Mouse (Mus musculus): ENCODE data around the gene Cnr1. TPM values are rescaled to one million over a fixed set of nuclear protein-coding genes. Genes with fewer than 3 reads are reported as not detected.

Cnr1 gene
- 4.4 and 4.7 TPM in 2 replicates for polyA plus RNA-seq (2015; fragmentation: Nextera tagmentation; extraction: Ambion mirVana)

DNA sequence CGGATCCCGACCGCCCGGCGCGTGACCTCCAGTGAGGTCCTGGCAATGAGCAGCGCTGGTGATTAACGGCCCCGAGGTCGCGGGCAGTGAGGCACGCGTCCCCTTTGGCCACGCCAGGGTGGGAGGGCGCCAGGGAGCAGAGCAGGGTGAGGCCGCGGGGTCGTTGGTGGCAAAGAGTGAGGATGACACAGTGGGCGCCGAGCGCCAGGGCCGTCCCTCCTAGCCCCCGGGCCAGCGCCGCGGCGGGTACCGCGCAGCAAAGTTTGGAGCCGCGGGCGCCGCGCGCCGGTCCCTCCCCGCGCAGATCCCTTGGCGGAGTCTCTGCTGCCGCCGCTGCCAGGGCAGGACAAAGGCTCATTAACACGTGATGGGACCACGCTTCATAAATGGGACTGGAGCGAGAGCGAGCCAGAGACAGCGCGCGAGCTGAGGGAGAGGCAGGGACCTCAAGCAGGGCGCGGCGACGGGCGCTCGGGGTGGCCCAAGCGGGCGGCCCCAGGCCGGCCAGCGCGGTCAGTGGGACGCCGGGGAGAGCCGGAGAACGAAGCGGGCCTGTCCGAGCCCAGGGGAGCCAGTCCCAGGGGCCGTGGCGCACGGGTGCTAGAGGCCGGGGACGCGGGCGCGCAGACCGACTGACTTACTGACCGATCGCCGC is at the start of gene Cnr1:
Gene Cnr1, plus strand, starts transcription at position 360 of the 655 bp plus-strand sequence.
- peak within 1 kb of the TSS; percentile 97 for H3K4me2 ChIP-seq (replicated peaks)
- peak within 1 kb of the TSS; percentile 53 for H3K9ac ChIP-seq
- H3K27ac ChIP-seq = peak within 1 kb of the TSS; percentile 72
- H3K27me3 ChIP-seq (replicated peaks) = peaks cover 4% of the 10 kb centered on the region; the same call in 1 of the 2 replicates
- peak; percentile 93 for ATAC-seq
- H3K4me3 ChIP-seq (replicated peaks) = peak within 1 kb of the TSS; percentile 66
- no peaks in the 10 kb centered on the region for H3K9me3 ChIP-seq
- under 1% methylated on average over 71 of the region's 77 CpGs for whole genome bisulfite sequencing
- peaks cover 8% of the 10 kb centered on the region; the same call in 1 of the 2 replicates for H3K4me1 ChIP-seq (replicated peaks)
- H3K36me3 ChIP-seq = no peaks in the 10 kb centered on the region

DNA sequence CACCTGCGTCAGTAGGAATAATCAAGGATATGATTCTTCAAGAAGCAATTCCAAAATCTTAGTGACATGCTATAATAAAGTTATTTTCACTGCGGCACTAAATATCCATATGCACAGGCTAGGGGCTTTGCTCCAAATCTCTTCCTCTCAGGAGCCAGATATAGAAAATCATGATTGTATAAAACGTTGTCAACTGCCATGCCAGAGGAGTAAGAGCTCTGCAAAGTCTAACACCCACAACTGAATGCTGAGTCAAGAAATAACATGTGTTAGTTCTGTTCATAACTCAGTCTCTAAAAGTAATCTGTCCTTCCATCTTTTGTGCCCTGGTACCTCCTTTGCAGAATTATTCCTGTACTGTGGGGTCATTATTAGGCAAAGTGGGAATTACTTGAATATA is 44.4 kb upstream of the Cnr1 start:
- no peak overlapping the region for H3K4me2 ChIP-seq (replicated peaks)
- no peak overlapping the region for H3K27ac ChIP-seq
- H3K4me3 ChIP-seq (replicated peaks) = no peak overlapping the region
- H3K9me3 ChIP-seq = no peaks in the 10 kb centered on the region
- no peak for ATAC-seq
- no peak overlapping the region for H3K9ac ChIP-seq
- whole genome bisulfite sequencing = 89% methylated on average over 3 of the region's 3 CpGs
- no peaks in the 10 kb centered on the region for H3K27me3 ChIP-seq (replicated peaks)
- H3K4me1 ChIP-seq (replicated peaks) = no peaks in the 10 kb centered on the region
- H3K36me3 ChIP-seq = no peaks in the 10 kb centered on the region

DNA sequence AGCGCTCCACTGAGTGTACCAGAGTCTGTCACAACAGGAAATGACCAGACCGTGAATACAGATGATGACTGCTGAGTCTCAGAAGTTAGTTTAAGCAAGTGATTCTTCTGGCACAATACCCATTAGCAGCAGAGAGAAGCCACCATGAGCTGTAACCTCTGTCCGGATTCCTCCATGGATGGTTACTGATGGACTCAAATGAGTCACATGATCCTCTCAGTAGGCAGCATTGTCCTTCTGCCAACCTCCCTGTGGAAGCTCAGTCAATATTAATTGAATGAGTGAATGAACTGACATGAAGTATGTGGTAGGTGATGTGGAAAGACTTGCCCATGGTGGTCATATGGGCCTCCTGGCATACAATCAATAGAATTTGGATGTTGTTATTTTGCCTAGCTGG is 38.4 kb upstream of the Cnr1 start:
- H3K4me2 ChIP-seq (replicated peaks) = no peak overlapping the region
- no peak overlapping the region for H3K4me3 ChIP-seq (replicated peaks)
- no peaks in the 10 kb centered on the region for H3K9me3 ChIP-seq
- H3K36me3 ChIP-seq = no peaks in the 10 kb centered on the region
- H3K27ac ChIP-seq = no peak overlapping the region
- no peaks in the 10 kb centered on the region for H3K4me1 ChIP-seq (replicated peaks)
- no peaks in the 10 kb centered on the region for H3K27me3 ChIP-seq (replicated peaks)
- no peak for ATAC-seq
- 52% methylated on average over 3 of the region's 3 CpGs for WGBS
- no peak overlapping the region for H3K9ac ChIP-seq

DNA sequence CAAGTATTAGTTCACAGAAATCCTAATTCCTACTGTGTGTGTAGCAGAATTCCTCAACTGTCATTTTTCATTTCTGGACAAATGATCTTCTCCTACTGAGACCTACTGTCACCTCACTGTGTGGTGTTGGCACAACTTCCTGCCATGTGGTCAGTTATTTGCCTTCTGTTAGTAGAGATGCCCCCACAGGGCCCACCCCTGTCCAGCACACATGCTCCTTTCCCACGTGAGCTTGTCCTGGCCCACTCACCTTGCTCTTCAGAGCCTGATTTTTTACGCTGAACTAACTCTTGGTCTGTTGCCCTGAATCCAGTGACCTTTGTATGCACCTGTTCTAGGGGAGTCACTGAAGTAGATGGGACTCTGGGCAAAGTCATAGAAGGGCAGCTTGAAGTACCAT is 34.4 kb upstream of the Cnr1 start:
- no peaks in the 10 kb centered on the region for H3K27me3 ChIP-seq (replicated peaks)
- no peak overlapping the region for H3K4me3 ChIP-seq (replicated peaks)
- 87% methylated on average over 2 of the region's 2 CpGs for WGBS
- no peaks in the 10 kb centered on the region for H3K36me3 ChIP-seq
- no peaks in the 10 kb centered on the region for H3K4me1 ChIP-seq (replicated peaks)
- H3K27ac ChIP-seq = no peak overlapping the region
- H3K9me3 ChIP-seq = no peaks in the 10 kb centered on the region
- H3K4me2 ChIP-seq (replicated peaks) = no peak overlapping the region
- no peak for ATAC-seq
- no peak overlapping the region for H3K9ac ChIP-seq

DNA sequence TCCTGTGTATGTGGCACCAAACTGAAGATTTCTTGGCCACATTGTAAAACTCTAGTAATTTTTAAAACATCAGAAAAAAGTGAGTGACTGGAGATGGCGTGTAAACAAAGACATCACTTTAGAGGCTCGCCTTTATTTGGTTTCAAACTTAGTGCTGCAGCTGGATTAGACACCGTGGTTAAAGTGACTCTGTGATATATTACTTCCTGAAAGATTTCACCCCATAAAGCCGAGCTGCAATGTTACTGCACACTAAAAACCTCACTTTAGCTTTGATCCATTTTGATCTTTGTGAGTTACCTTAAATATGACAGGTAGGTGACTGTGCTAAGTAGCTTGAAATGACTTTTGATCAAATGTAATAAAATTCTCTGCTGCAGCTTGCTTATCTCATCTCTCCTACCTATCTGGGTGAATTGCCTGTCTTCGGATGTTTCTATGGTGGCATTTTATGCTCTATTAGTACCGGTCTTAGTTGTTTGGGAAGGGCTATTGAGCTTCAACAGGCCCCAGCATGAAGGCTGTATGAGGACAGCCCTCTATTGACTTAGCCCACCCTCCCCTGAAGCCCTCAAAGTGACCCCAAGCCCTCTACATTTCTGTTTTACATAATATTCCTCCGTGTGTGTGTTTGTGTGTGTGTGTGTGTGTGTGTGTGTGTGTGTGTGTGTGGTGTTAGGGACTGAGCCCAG is 32.1 kb upstream of the Cnr1 start:
- H3K27ac ChIP-seq = no peak overlapping the region
- no peaks in the 10 kb centered on the region for H3K27me3 ChIP-seq (replicated peaks)
- ATAC-seq = peak; percentile 88
- H3K4me3 ChIP-seq (replicated peaks) = no peak overlapping the region
- H3K9me3 ChIP-seq = no peaks in the 10 kb centered on the region
- WGBS = 15% methylated on average over 7 of the region's 7 CpGs
- no peak overlapping the region for H3K4me2 ChIP-seq (replicated peaks)
- no peak overlapping the region for H3K9ac ChIP-seq
- no peaks in the 10 kb centered on the region for H3K4me1 ChIP-seq (replicated peaks)
- H3K36me3 ChIP-seq = no peaks in the 10 kb centered on the region

DNA sequence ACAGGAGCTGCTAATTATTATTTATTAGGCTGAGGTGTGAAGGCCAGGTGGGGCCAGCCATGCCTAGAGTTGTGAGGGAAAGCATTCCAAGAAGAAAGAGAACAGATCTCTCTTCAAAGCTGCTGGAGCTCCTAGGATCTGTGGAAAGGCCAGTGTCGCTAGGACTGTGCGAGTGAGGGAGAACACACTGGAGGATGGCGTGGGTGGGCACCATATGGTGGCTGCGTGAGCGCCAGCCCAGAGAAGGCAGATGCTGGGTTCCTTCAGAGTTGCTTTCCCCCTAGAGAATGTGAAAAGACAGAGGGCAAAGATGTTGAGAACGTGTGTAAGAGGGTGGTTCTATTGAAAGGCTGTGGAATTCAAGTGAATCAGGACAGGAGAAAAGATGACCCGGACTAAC is 30.6 kb upstream of the Cnr1 start:
- Histone ChIP-seq H3K4me1 (replicated peaks) (no peaks in the 10 kb centered on the region), H3K4me3 (replicated peaks) (no peak overlapping the region), H3K27me3 (replicated peaks) (no peaks in the 10 kb centered on the region), H3K36me3 (no peaks in the 10 kb centered on the region), H3K9me3 (no peaks in the 10 kb centered on the region), H3K27ac (no peak overlapping the region), H3K4me2 (replicated peaks) (no peak overlapping the region), H3K9ac (no peak overlapping the region)
- no peak for ATAC-seq
- WGBS = 80% methylated on average over 7 of the region's 7 CpGs

DNA sequence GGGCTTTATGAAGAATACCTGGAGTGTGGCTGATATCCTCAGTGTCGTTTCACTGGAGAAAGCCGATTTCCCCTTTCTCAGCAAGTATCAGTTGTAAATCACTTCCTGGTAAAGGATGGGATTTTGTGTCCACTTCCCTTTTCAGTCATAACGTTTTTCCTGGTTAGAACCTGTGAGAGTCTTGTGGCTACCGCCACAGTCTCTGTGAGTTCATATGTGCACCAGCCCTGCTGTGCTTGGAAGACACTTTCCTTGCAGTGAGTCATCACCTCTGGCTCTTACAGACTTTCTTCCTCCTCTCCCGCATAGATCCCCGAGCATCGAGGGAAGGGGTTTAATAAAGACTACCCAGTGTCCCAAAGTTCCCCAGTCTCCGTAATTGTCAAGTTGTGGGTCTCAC is 29.3 kb upstream of the Cnr1 start:
- no peak overlapping the region for H3K4me2 ChIP-seq (replicated peaks)
- WGBS = 72% methylated on average over 8 of the region's 8 CpGs
- H3K4me1 ChIP-seq (replicated peaks) = no peaks in the 10 kb centered on the region
- H3K36me3 ChIP-seq = no peaks in the 10 kb centered on the region
- no peak overlapping the region for H3K27ac ChIP-seq
- no peaks in the 10 kb centered on the region for H3K9me3 ChIP-seq
- ATAC-seq = no peak
- no peak overlapping the region for H3K4me3 ChIP-seq (replicated peaks)
- no peaks in the 10 kb centered on the region for H3K27me3 ChIP-seq (replicated peaks)
- no peak overlapping the region for H3K9ac ChIP-seq

DNA sequence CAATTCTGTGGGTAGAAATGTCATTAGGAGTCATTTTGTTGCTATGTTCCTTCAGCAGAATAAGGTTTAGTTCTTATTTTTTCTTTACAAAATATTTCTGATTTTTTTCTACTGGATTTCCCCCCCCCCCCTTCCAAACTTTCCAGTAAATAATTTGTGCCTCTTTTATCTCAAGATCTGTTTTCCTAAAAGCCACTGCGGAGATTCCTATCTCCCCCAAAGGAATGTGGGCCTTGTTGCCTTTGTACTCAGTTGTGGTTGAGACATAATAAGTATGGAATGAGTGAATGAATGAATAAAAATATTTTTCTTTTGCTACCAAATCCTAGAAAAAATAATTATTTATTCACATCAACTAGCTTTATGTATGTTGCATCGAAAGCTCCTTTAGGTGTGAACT is 28.9 kb upstream of the Cnr1 start:
- Histone ChIP-seq H3K27me3 (replicated peaks) (no peaks in the 10 kb centered on the region), H3K9me3 (no peaks in the 10 kb centered on the region), H3K4me3 (replicated peaks) (no peak overlapping the region), H3K4me1 (replicated peaks) (no peaks in the 10 kb centered on the region), H3K4me2 (replicated peaks) (no peak overlapping the region), H3K27ac (no peak overlapping the region), H3K36me3 (no peaks in the 10 kb centered on the region), H3K9ac (no peak overlapping the region)
- WGBS = 91% methylated on average over 2 of the region's 2 CpGs
- ATAC-seq = no peak

DNA sequence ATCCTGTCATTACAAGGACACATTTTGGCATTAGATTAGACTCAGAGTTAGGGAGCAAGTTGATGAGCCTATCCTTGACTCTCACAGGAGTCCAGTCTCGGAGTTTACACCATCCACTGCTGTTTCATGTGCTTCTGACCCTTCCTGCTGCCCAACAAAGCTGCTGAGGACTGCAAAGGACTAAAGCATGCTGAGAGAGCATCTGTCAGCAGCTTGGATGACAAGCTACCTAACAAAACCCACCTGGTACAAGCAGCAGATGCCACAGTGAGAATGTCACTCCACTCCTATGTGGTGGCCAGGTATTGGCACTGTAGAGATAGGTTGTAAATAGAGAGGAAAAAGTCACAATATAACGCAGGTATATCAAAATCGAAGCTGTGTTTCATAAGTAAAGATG is 22.7 kb upstream of the Cnr1 start:
- H3K4me2 ChIP-seq (replicated peaks) = no peak overlapping the region
- H3K27me3 ChIP-seq (replicated peaks) = no peaks in the 10 kb centered on the region
- no peak overlapping the region for H3K27ac ChIP-seq
- ATAC-seq = no peak
- 88% methylated on average over 3 of the region's 3 CpGs for WGBS
- H3K4me3 ChIP-seq (replicated peaks) = no peak overlapping the region
- no peak overlapping the region for H3K9ac ChIP-seq
- H3K9me3 ChIP-seq = no peaks in the 10 kb centered on the region
- H3K4me1 ChIP-seq (replicated peaks) = no peaks in the 10 kb centered on the region
- no peaks in the 10 kb centered on the region for H3K36me3 ChIP-seq

DNA sequence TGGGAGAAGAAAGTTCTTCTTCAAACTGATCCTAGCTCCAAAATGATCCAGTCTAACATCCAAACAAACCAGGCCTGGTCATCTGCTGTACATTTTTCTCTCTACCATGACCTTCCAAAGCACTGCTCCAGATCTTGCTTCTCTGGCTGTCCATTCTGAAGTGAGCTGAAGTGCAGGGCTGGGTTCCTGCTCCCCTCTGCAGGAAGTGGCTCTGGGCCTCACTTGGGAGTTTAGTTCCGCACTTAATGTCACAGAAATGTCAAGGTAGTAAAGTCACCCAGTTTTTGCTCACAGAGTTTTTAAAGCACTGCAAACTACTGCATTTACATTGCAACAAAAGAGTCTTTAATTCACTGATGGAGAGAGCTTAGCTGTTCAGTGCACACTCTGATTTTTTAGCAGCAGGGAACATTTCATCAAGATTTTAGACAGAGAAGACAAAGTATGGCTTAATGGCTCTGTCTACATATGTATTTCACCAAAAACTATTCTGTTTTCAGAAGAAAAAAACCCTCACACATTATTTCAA is 20.5 kb upstream of the Cnr1 start:
- no peak overlapping the region for H3K4me2 ChIP-seq (replicated peaks)
- no peak overlapping the region for H3K9ac ChIP-seq
- WGBS = 71% methylated on average over 1 of the region's 1 CpGs
- H3K27me3 ChIP-seq (replicated peaks) = no peaks in the 10 kb centered on the region
- no peaks in the 10 kb centered on the region for H3K4me1 ChIP-seq (replicated peaks)
- H3K36me3 ChIP-seq = no peaks in the 10 kb centered on the region
- H3K4me3 ChIP-seq (replicated peaks) = no peak overlapping the region
- H3K27ac ChIP-seq = no peak overlapping the region
- no peaks in the 10 kb centered on the region for H3K9me3 ChIP-seq
- ATAC-seq = no peak

DNA sequence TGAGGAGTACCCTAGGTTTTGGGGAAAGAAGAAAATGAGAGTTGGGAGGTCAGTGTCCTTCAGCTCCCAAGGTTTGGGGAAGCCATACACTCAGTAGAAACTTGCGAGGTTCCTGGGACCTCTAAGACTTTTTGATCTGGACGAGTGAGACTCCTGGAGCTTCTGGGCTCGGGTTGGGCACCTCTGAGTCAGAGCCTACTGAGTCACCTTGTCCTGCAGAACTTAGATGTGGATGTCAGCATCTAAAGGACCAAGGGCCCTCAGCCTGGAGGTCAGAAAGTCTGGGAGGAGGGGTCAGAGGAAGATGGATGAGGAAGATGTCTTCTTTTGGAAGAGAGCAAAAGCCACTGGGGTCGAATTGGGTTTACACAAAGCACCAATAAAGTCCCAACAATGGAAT is 19.6 kb upstream of the Cnr1 start:
- no peak overlapping the region for H3K4me3 ChIP-seq (replicated peaks)
- H3K27me3 ChIP-seq (replicated peaks) = no peaks in the 10 kb centered on the region
- ATAC-seq = no peak
- H3K4me2 ChIP-seq (replicated peaks) = no peak overlapping the region
- H3K9me3 ChIP-seq = no peaks in the 10 kb centered on the region
- 67% methylated on average over 4 of the region's 4 CpGs for WGBS
- H3K36me3 ChIP-seq = no peaks in the 10 kb centered on the region
- H3K4me1 ChIP-seq (replicated peaks) = no peaks in the 10 kb centered on the region
- no peak overlapping the region for H3K27ac ChIP-seq
- H3K9ac ChIP-seq = no peak overlapping the region

DNA sequence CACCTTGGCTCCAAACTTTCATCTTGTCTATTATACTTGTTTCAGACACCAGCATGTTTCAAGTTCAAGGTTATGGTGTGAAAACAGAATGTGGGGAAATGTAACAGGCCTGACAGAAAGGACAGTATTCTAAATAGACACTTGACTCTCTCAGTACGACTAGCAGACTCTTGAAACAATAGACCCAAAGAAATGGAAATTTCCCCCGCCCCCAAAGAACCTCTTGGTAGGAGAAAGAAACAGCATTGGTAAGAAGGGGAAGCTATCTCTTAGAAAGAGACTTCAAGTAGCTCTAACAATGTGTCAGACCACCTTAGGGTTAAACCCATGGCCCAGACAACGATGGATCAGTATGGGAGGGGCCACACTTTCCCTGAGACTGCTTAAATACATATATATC is 15.6 kb upstream of the Cnr1 start:
- no peaks in the 10 kb centered on the region for H3K27me3 ChIP-seq (replicated peaks)
- H3K27ac ChIP-seq = no peak overlapping the region
- H3K4me2 ChIP-seq (replicated peaks) = no peak overlapping the region
- H3K4me3 ChIP-seq (replicated peaks) = no peak overlapping the region
- H3K4me1 ChIP-seq (replicated peaks) = no peaks in the 10 kb centered on the region
- no peaks in the 10 kb centered on the region for H3K36me3 ChIP-seq
- H3K9me3 ChIP-seq = no peaks in the 10 kb centered on the region
- no peak for ATAC-seq
- 50% methylated on average over 3 of the region's 3 CpGs for WGBS
- H3K9ac ChIP-seq = no peak overlapping the region

DNA sequence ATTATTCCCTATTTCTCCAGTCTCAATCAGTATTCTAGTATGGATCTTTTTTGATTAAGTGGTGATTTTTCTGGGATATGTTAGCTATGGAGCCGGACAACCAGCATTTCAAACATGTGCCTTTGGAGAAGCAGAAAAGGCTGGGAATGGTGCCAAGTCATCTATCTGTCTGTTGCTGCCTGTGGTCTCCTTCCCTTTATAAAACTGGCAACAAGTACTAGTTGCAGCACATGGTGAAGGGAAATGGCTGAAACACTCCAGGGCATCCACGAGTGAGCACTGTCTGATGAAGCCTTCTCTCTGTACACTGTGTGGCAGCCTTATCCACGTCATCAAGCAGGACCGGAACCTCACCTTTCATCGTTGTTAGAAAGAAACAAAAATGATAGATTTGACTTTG is 8.7 kb upstream of the Cnr1 start:
- WGBS = 64% methylated on average over 5 of the region's 5 CpGs

More for the DNA sequence above, 8.7 kb upstream of the Cnr1 start:
- no peaks in the 10 kb centered on the region for H3K27me3 ChIP-seq (replicated peaks)
- H3K4me1 ChIP-seq (replicated peaks) = no peaks in the 10 kb centered on the region
- ATAC-seq = no peak
- H3K4me3 ChIP-seq (replicated peaks) = no peak overlapping the region
- H3K36me3 ChIP-seq = no peaks in the 10 kb centered on the region
- no peak overlapping the region for H3K4me2 ChIP-seq (replicated peaks)
- no peak overlapping the region for H3K27ac ChIP-seq
- H3K9me3 ChIP-seq = no peaks in the 10 kb centered on the region
- H3K9ac ChIP-seq = no peak overlapping the region
